Mouse (Mus musculus) testis, postnatal 10 days (tissue): Measurements from ENCODE around the gene Prr18.

ENCODE experiments used
- DNase-seq: peaks from one replicate; pipeline ENCODE4 v3.0.0; 2021; ENCODE audit warnings: low spot score

Prr18 gene

DNA sequence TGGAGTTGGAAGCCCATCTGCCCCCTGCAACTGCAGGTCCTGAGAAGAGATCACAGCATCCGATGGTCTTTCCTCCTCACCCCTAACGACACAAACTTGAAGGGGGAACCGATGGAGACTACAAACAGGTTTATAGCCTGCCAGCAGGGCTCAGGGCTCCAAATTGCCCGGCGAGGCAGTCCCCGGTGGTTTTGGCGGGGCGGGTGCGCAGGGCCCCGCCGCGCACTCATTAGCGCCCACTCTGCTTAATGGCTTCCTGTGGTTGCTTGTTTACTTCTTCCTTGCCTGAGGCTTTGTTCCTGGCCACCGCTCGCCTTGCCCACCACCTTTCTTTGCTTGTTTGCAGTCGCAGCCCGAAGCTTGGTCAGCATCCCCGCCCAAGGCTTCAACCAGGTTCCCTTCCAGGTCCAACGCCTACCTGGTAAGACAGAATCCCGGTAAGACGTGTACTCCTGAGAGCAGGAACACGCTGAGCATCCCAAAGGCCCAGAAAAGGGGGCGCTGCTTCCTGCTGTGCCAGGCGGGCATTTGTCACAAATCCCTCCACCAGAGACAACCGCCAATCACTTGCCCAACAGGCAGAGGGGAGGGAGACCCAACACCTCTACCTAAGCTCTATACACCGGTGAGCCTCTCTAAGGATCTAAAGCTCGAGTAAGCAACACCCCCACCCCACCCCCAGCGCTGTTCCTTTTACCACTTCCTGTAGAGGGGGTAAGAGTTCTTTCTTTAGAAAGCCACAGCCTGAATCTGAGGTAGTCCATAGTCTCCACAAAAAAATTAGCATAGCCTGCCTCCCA, 51.9 kb downstream of the Prr18 start:
- no peak for DNase-seq

DNA sequence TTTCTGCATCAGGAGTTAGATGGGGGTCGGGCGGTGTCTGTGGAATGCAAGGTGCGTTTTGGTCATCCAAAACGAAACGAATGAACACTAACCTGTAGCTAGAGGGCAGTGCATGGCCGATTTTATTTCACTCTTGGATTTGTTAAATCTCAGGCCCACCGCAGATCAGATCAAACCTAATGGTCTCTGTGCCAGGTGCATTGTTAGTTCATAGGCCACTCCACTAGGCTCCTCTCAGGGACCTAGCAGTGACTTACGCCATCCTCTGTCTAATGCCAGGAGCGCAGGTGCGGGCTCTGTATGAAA, 52.5 kb downstream of the Prr18 start:
- no peak for DNase-seq

DNA sequence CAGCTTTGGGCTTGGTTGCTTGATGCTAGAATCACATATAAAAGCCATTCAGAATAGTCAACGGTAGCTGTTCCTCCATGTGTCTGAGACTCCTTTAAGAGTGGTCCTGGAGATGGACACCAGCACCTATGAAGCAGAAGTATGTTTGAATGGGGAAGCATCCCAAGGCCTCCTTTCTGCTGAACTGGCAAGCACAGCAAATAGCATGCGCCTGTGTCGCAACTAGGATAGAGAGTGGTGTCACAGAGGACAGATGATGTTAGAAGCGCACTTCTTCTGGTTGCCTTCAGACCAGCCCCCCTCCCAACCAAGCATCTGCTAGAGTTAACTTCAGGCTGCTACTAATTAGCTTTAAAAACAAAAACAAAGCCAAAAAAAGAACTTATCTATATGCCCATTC, 53.2 kb downstream of the Prr18 start:
- DNase-seq = no peak
